Mouse (Mus musculus): ENCODE measurements around the gene Plgrkt. TPM values are rescaled to one million over a fixed set of nuclear protein-coding genes. Genes with fewer than 3 reads are reported as not detected.

Plgrkt gene
- total RNA-seq, 1 experiment from 2014 or later, result 99.7 TPM

DNA sequence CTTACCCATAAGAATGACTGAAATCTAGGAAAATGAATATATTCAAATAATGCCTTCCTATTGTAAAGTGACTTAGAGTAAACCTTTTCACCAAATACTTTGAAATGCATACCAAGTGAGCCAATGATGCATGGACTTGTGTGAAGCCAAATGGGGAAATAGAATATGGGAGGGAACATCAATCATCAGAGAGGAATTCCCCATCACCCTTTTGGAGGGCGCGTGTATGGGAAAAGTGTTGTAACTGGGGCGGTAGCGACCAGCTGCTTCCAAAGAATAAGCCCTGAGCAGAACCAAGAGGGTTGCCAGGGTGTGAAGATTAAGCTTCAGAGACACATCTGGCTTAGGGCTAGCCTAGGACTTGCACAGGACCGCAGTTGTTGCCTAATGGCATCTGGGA, 16.2 kb upstream of the Plgrkt start:
- no peak for DNase-seq

GRCm38 (mm10) chr19:29379839-29380603, 12.8 kb upstream of the Plgrkt start:
- DNase-seq, result no peak

GRCm38 (mm10) chr19:29376382-29376781, 9.2 kb upstream of the Plgrkt start:
- no peak for DNase-seq

DNA sequence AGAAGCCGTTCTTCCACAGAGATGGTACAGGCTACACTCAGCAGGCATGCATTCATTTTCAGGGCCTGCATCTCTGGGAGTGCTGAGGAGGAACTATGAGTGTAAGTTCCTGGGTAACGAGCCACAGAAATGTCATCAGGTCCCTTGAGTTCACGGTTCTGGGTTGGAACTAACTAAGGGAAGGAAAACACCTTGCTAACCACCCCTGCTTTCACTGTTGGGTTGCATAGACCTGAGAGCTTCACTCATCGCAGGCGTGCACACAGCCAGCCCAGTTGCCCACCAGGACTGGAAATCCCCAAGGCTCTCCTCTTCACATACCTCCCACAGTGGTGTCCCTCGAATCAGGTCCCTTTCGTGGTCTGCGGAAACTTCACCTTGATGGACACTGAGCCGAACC, 7.8 kb upstream of the Plgrkt start:
- DNase-seq, result no peak

DNA sequence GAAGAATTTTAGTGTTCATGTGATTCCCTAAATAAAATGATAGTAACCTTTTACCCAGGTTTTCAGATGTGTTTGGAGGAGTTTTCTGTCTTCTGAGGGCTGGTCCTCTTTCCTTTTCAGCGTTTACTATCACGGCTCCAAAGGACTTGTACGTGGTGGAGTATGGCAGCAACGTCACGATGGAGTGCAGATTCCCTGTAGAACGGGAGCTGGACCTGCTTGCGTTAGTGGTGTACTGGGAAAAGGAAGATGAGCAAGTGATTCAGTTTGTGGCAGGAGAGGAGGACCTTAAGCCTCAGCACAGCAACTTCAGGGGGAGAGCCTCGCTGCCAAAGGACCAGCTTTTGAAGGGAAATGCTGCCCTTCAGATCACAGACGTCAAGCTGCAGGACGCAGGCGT, 6.2 kb upstream of the Plgrkt start:
- no peak for DNase-seq

DNA sequence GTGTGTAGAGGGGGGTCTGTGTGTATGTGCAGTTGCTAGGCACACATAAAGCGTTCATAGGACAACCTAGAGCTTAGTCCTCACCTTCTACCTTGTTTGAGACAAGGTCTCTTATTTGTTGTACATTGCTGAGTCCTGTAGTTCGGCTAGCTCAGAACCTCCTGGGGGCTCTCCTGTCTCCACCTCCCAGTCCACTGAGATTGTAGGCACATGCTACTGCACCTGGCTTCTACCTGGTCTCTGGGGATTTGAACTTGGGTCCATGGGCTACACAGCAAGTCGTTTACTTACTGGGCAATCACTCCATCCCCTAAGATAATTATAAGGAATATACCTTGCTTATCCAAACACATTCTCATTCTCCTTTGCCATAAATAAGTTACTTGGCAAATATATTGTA, 5.4 kb upstream of the Plgrkt start:
- no peak for DNase-seq

DNA sequence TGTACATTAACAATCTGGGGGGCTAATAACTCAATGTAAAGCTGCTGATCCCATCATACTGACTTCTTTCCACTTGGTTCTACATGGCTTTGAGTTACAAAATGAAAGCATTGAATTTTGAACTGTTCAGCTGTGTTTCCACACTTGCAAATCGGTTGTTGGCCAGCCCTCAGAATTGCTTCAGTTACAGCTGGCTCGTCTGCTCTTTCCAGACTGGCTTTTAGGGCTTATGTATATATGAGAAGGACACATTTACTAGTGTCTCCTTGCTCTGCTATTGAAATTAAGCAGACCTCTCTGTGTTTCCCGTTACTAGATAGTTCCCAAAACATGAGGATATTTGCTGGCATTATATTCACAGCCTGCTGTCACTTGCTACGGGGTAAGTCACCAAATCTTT, 4.9 kb upstream of the Plgrkt start:
- no peak for DNase-seq

- no peak for DNase-seq
These were observed 4.3 kb upstream of the Plgrkt start for GRCm38 (mm10) chr19:29371284-29372081.

DNA sequence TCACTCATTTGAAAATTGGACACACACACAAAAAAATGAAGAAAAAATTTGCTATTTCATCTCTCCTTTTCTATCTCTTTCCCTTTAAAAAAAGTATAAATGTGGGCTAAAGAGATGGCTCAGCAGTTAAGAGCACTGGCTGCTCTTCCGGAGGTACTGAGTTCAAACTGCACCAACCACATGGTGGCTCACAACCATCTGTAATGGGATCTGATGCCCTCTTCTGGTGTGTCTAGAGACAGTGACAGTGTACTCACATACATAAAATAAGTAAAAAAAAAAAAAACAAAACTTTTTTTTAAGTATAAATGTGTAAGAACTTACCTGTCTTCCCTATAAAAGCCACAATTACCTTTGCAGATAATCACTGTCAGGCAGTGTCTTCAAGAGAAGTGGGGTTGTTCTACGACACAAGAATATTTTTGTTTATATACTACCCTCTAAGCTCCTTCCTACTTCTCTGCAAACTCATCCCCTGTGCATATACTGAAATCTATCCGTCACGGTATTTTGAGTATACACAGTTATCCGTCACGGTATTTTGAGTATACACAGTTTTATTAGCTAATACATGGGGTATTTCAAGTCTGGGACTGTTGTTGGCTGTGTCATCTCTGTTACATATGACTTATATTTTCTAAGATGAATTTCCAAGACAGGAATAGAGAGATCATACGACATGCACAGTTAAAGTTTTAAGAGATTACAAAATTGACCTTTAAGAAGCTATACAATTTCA, 3.5 kb upstream of the Plgrkt start:
- no peak for DNase-seq

GRCm38 (mm10) chr19:29370112-29370511, 2.9 kb upstream of the Plgrkt start:
- DNase-seq, result no peak

DNA sequence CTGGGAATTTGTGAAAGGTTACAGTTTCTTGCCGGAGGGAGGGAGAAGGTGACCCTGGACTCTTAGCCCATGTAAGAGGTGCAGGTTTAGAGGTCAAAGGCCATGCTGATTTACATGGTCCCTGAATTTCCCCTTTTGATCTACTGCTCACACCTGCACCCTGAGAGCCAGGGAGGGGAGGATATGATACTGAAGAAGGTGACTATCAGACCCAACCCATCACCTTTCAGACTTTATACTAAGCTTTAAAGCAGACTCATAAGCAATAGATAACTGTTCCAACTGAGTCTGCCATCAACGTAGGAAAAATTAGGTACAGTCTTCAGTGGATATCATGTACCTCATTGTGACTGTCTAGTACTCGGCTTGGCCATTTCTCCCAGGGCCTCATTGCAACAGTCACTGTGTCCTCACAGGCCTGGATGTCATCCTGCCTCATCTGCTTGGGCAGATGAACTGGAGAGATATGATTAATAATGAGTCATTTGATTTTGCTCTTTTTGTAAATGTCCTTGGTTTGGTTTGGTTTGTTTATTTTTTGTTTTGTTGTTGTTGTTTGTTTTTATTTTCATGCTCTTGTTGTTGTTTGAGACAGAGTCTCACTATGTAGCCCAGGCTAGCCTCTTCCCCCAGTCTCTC, 1.6 kb upstream of the Plgrkt start:
- DNase-seq, result no peak

DNA sequence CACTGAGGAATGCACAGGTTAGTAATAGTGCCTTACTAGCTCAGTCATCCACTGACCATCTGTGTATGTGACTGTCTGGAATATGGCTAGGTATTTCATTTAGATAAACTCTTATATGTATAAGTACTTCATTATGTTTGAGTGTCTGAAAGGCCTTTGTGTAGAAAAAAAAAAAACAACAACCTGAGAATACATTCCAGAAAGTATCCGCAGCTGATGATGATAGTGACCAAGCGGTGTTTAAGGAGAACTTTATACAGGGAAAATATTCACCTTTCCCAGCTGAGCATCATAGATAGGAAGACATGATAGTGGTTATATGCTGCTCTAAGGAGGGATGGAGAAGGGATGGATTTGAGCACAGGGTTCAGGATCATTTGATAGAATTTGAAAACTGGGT, 851 bp upstream of the Plgrkt start:
- DNase-seq, result no peak

- no peak for DNase-seq
These were observed 793 bp downstream of the Plgrkt start for GRCm38 (mm10) chr19:29366226-29366968.

- DNase-seq, result no peak
These were observed 2.1 kb downstream of the Plgrkt start for GRCm38 (mm10) chr19:29365105-29365504.

- DNase-seq, result no peak
These were observed 3.1 kb downstream of the Plgrkt start for GRCm38 (mm10) chr19:29364076-29364475.

- no peak for DNase-seq
These were observed 3.6 kb downstream of the Plgrkt start for GRCm38 (mm10) chr19:29363557-29363956.

GRCm38 (mm10) chr19:29362173-29362930, 4.8 kb downstream of the Plgrkt start:
- DNase-seq, result no peak

DNA sequence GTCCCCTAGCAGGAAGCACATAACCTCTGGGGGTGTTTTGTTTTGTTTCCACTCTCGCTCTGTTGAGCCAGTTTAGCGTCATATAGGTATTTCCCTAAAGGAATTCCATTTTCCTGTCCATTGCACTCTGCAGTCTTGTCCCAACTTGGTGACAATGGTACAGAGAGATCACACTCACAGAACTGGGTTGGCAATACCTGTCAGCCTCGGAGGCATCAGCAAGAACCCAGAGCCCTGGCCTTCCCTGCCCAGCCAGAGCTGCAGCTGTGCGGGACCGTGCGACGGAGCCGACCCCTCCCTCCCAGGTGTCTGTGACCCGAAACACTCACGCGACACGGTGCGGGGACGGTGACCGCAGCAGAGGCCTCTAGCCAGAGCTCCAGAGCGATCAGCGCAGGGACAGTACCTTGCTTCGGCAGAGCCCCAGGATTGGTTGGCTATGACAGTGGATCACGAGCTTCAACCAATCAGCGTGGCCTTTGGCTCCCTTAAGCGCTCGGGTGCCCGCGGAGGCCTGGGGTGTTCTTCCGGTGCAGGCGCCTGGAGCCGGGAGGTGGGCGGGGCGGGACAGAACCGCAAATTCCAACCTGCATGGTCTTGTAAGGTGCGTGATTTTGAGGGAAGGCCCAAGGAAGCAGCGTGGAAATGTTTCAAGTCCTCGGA, 5.6 kb downstream of the Plgrkt start:
- peak; percentile 92 for DNase-seq

DNA sequence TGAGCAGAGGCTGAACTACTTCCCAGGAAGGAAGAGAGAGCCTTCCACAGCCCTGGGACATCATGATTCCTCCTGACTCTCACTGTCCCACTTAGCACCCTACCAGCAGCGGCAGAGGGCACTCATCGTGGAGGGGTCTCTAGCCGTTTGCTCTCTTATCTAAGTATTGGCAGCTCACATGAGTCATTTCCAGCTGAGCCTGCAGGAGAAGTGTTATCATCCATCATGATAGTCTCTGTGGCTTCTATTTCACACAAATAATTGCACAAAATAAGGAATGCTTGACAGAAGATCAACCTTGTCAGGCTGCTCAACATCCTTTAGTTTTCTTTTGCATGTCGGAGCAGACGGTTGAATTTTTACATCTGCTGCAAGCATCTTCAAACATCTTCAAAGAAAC, 6.9 kb downstream of the Plgrkt start:
- DNase-seq, result no peak

DNA sequence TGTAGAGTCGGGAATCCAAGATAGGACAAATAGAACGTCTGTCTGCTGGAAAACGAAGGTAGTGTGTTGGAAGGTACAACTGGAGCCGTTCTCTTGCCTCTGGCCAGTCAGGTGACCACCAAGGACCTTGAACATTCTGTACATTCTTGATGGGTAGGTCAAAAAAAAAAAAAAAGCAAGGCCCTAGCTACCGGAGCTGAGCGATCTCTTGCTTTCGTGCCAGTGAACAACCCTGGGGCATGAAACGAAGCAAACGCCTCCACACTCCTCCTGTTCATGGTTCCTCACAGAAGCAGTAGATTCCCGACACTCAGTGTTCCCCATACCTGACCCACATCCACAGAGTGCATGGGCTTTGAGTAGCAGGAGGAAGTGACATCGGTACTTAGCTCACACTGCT, 10.9 kb downstream of the Plgrkt start:
- no peak for DNase-seq
